Mouse (Mus musculus): Measurements from ENCODE around the gene 9630041A04Rik. TPM values are rescaled to one million over a fixed set of nuclear protein-coding genes. Genes with fewer than 3 reads are reported as not detected.

The 9630041A04Rik gene
- polyA plus RNA-seq (2014; fragmentation: Illumina TruSeq; extraction: RNeasy Lipid Tissue Mini Kit (QIAGEN cat#74804); ENCODE audit: low read depth, low replicate concordance), result not detected

DNA sequence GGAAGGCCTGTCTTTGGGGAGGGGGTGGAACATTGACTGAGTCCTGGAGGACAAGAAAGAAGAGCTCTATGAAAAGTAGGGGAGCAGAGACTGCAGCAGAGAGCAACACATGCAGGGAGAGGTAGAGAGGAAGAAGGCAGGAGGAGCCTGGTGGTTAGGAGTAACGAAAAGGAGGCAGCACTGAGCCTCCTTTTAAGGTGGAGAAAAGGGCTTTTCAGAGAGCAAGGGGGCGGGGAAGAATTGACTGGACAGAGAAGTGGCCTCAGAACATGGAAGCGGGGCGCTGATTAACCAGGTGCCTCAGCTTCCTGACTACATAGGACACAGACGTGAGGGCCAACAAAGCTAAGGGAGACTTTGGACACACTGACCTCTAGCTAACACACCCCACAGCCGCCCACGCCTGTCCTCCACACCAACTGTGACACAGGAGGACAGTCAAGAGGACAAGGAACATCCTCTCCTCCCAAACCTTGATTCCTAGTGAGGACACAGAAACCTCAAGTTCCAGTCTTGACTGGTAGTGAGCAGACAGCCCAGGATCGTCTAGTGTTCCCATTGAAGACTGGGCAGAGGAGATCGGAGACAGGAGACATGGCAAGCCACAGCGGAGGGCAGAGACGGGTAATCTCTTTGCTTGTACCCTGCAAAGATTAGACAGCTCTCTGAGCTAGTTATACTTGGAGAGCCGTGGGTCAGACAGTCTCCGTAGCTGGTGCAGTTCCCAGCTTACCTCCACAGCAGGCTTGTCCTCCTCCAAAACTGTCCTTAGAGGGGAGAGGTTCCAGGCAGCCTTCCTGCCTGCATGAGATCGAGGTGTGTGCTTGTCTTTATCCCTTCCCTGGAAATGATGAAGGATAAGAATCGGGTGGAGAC lies at the start of gene 9630041A04Rik:
TSS of gene 9630041A04Rik (plus strand) at position 246 of the 876 bp plus-strand sequence.

